Mouse (Mus musculus) intestine, embryonic 15.5 days (tissue): ENCODE results near the gene Dnaja2. TPM values are rescaled to one million over a fixed set of nuclear protein-coding genes. Genes with fewer than 3 reads are reported as not detected.

Experiments
- ATAC-seq: fragments of 200-750 bp; cut with Nextera tagmentation; 2 replicates; pipeline ENCODE4 v1.8.0; 2017; ENCODE audit warnings: moderate TSS enrichment, moderate library complexity
- H3K27ac ChIP-seq: fragments of 300-500 bp; sonication (generic); 2 replicates; pipeline ENCODE4 v1.5.1; 2015; ENCODE audit warnings: mild to moderate bottlenecking, inconsistent platforms
- H3K27me3 ChIP-seq: fragments of 300-500 bp; sonication (generic); replicated peaks from 2 replicates; pipeline ENCODE4 v1.6.1; 2015; ENCODE audit warnings: inconsistent platforms
- H3K36me3 ChIP-seq: fragments of 300-500 bp; sonication (generic); 2 replicates; pipeline ENCODE4 v1.6.1; 2015; ENCODE audit warnings: inconsistent platforms
- H3K4me1 ChIP-seq: fragments of 300-500 bp; sonication (generic); replicated peaks from 2 replicates; pipeline ENCODE4 v1.6.1; 2015; ENCODE audit warnings: inconsistent platforms
- H3K4me2 ChIP-seq: fragments of 300-500 bp; sonication (generic); replicated peaks from 2 replicates; pipeline ENCODE4 v1.6.1; 2015; ENCODE audit warnings: mild to moderate bottlenecking, inconsistent platforms
- H3K4me3 ChIP-seq: fragments of 300-500 bp; sonication (generic); replicated peaks from 2 replicates; pipeline ENCODE4 v1.5.1; 2015; ENCODE audit warnings: inconsistent platforms
- H3K9ac ChIP-seq: fragments of 300-500 bp; sonication (generic); 2 replicates; pipeline ENCODE4 v1.6.1; 2015; ENCODE audit warnings: inconsistent platforms
- H3K9me3 ChIP-seq: fragments of 300-500 bp; sonication (generic); 2 replicates; pipeline ENCODE4 v1.6.1; 2016; ENCODE audit warnings: inconsistent platforms
- WGBS: fragments of 180-500 bp; shearing (Covaris S2); methylation state at CpG from one replicate; pipeline ENCODE4 v1.1.7; 2015; 5-methylcytosine and 5-hydroxymethylcytosine counted together
- polyA plus RNA-seq: library from polyadenylated mRNA; unstranded; fragments of >200 nt; fragmentation: Nextera tagmentation; extraction: Ambion mirVana; gene quantifications from 2 replicates; pipeline ENCODE4 v1.2.1, GENCODE M21; 2015

Dnaja2 gene
- polyA plus RNA-seq, 1 experiment from 2014 or later, result 158 TPM

DNA sequence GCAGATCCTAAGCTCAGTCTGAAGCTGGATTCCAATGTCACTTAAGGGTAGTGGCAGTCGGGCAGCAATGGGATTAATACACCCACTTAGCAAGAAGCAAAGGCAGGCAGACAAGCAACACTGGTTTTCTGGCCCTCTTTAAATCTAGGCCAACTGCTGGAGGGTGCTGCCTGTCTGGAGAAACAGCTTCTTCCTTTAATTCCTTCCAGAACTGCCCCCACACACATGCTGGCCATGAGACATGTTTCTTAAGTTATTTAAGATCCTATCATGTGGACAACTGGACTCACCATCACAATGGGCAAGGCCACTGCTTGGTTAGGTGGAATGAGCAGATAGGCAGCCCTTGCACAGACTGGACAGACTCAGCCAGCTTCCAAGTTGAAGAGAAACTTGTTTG, 21.0 kb downstream of the Dnaja2 start:
- Histone ChIP-seq H3K4me2 (no peak overlapping the region), H3K9ac (no peak overlapping the region), H3K4me1 (no peaks in the 10 kb centered on the region), H3K36me3 (peaks cover 20% of the 10 kb centered on the region), H3K4me3 (no peak overlapping the region), H3K9me3 (no peaks in the 10 kb centered on the region), H3K27me3 (no peaks in the 10 kb centered on the region), H3K27ac (no peak overlapping the region)
- no peak for ATAC-seq
- 85% methylated on average over 1 of the region's 1 CpGs for WGBS

DNA sequence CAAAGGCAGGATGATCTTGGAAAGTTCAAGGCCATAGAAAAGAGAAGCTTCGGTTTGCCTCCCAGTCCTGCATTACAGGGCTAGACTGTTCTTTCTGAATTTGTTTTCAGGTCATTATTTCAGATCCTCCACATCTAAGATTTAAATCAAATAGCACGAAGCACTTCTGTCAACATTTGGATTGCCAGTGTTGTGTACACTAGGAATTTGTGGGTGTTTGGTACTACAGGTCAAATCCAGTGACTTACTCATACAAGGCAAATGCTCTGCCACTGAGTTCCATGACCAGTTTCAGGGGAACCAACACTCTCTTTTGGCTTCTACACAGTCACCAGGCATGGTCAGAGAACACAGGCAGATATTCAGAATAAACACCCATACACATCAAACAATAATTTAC, 21.7 kb downstream of the Dnaja2 start:
- WGBS, result 70% methylated on average over 2 of the region's 2 CpGs
- H3K27ac ChIP-seq, result no peak overlapping the region
- no peak for ATAC-seq

DNA sequence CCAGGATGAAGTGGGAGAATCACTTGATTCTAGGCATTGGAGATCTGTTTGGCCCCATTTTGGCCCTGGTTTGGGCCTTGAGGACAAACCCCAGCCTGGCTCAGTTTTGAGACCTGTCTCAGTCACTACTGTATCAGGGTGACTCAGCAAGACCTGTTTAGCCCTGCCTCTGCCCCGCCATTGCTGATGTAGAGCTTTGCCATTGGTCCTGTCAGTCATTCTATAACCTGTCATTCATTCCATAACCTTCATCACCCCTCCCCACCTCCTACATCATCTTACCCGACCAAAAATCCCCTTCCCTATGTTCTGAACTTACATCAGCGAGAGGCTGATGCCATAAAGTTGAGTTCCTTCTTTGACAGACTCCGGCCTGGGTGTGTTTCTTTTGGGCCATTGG, 22.3 kb downstream of the Dnaja2 start:
- ATAC-seq, result no peak
- H3K36me3 ChIP-seq, result peaks cover 9% of the 10 kb centered on the region
- no peaks in the 10 kb centered on the region for H3K27me3 ChIP-seq
- no peaks in the 10 kb centered on the region for H3K4me1 ChIP-seq
- no peak overlapping the region for H3K4me3 ChIP-seq
- H3K9me3 ChIP-seq, result no peaks in the 10 kb centered on the region
- H3K4me2 ChIP-seq, result no peak overlapping the region
- no peak overlapping the region for H3K27ac ChIP-seq
- no peak overlapping the region for H3K9ac ChIP-seq
- WGBS, result 89% methylated on average over 4 of the region's 4 CpGs

More for the DNA sequence above, 21.7 kb downstream of the Dnaja2 start:
- no peak overlapping the region for H3K4me3 ChIP-seq
- H3K9me3 ChIP-seq, result no peaks in the 10 kb centered on the region
- H3K36me3 ChIP-seq, result peaks cover 14% of the 10 kb centered on the region
- H3K4me2 ChIP-seq, result no peak overlapping the region
- no peak overlapping the region for H3K9ac ChIP-seq
- H3K27me3 ChIP-seq, result no peaks in the 10 kb centered on the region
- H3K4me1 ChIP-seq, result no peaks in the 10 kb centered on the region

DNA sequence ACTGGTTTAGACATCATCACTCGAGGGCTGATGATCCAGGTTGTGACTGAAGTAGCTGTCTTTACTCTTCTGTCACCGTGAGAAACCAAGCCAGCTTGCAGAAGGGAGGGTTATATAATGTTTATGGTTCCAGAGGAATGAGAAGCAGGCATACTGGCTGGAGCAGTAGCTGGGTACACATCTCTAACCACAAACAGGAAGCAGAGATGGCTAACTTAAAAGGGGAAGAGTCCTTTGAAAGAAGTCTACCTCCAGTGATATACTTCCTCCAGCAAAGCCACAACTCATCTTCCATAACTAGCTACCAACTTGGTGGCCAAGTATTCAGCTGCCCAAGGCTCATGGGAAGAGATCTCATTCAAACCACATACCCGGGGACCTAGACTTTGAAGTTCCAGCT, 23.7 kb downstream of the Dnaja2 start:
- WGBS, result 71% methylated on average over 3 of the region's 3 CpGs
- Histone ChIP-seq H3K4me3 (no peak overlapping the region), H3K9me3 (no peaks in the 10 kb centered on the region), H3K27ac (no peak overlapping the region), H3K4me1 (no peaks in the 10 kb centered on the region), H3K4me2 (no peak overlapping the region), H3K27me3 (no peaks in the 10 kb centered on the region), H3K36me3 (peaks cover 6% of the 10 kb centered on the region; the same call in 1 of the 2 replicates), H3K9ac (no peak overlapping the region)
- ATAC-seq, result no peak

DNA sequence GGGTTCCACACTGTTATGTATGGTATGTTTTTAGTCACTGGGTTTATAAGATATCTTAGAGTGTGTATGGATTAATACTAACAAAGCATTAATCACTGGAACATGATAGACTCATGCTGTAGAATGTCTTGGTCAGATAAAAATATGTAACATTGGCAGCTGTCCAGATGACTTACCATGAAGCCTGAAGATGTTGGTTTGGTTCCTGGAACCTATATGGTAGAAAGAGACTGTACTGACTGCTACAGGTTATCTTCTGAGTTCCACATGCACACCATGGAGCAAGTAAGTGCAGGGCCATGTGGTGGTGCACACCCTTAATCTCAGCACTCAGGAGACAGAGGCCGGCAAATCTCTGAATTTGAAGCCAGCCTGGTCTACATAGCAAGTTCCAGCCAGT, 24.4 kb downstream of the Dnaja2 start:
- Histone ChIP-seq H3K9ac (no peak overlapping the region), H3K27ac (no peak overlapping the region), H3K27me3 (no peaks in the 10 kb centered on the region), H3K4me2 (no peak overlapping the region), H3K4me3 (no peak overlapping the region), H3K9me3 (no peaks in the 10 kb centered on the region), H3K4me1 (no peaks in the 10 kb centered on the region), H3K36me3 (0 out of 2 replicates have a peak, but pooled peaks cover 4% of the 10 kb centered on the region)
- WGBS, result 88% methylated on average over 1 of the region's 1 CpGs
- no peak for ATAC-seq

DNA sequence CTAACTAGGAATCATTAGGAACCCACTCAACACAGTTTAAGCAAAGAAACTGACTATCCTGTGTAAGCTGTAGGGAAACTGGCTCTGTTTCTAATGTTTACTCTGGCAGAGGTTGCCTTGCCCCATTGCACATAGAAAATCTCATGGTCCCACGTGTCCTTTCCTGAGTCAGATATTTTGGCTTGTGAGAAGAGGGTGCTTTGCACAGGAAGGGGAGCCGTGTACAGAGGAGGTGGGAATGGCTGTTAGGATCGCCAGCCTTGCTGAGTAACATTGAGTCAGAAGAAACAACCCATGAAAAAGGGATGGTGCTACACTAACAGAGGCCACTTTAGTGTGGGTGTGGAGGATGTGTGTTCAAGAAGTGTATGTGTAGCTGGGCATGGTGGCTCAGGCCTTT, 26.2 kb downstream of the Dnaja2 start:
- 65% methylated on average over 3 of the region's 3 CpGs for WGBS
- Histone ChIP-seq H3K9me3 (no peaks in the 10 kb centered on the region), H3K27ac (no peak overlapping the region), H3K9ac (no peak overlapping the region), H3K4me3 (no peak overlapping the region), H3K4me1 (no peaks in the 10 kb centered on the region), H3K36me3 (no peaks in the 10 kb centered on the region), H3K27me3 (no peaks in the 10 kb centered on the region), H3K4me2 (no peak overlapping the region)
- ATAC-seq, result no peak

DNA sequence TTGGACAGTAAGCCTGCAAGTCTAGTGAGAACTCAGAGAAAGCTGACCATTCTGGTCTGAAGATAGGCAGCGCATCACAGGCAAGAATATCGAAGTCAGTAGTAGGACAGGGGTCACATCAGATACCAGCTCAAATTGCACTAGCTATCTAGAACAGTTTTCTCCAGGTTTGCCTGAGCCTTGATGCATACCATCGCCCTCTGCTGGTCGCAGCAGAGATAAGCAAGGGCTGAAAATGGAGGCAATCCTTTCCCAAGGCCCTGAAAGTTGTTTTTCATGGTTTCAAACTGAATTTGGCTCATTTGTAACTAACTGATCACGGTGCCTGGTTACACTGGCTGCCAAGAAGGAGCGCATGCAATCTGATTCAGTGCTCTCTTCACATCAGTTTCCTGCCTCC, 29.0 kb downstream of the Dnaja2 start:
- 0 out of 2 replicates have a peak, but pooled peaks have one; percentile 25 for ATAC-seq
- Histone ChIP-seq H3K4me1 (no peaks in the 10 kb centered on the region), H3K27me3 (no peaks in the 10 kb centered on the region), H3K4me2 (no peak overlapping the region), H3K9me3 (no peaks in the 10 kb centered on the region), H3K9ac (no peak overlapping the region), H3K4me3 (no peak overlapping the region), H3K36me3 (no peaks in the 10 kb centered on the region), H3K27ac (no peak overlapping the region)
- WGBS, result 34% methylated on average over 6 of the region's 6 CpGs

DNA sequence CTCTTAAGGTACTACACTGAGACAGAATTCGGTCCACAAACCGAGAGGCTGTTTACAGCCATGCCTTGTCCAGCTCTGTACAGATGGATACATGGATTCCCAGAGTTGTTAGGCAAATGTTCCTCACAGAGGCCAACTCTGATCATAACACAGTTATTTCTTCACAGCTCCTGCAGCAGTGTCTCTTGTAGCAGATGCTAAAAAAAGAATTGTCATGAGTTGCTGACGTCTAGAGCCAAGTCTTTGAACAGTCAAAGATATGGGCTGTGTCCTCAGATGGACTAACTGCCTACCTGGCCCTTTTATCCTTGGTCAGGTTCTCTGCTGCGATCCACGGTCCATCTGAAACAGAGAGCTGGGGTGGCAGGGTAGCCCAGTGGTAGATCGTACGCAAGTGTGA, 31.1 kb downstream of the Dnaja2 start:
- Histone ChIP-seq H3K36me3 (peaks cover 4% of the 10 kb centered on the region; the same call in 1 of the 2 replicates), H3K9ac (no peak overlapping the region), H3K4me1 (no peaks in the 10 kb centered on the region), H3K27me3 (no peaks in the 10 kb centered on the region), H3K4me2 (no peak overlapping the region), H3K27ac (no peak overlapping the region), H3K9me3 (no peaks in the 10 kb centered on the region), H3K4me3 (no peak overlapping the region)
- 93% methylated on average over 7 of the region's 7 CpGs for WGBS
- ATAC-seq, result no peak

DNA sequence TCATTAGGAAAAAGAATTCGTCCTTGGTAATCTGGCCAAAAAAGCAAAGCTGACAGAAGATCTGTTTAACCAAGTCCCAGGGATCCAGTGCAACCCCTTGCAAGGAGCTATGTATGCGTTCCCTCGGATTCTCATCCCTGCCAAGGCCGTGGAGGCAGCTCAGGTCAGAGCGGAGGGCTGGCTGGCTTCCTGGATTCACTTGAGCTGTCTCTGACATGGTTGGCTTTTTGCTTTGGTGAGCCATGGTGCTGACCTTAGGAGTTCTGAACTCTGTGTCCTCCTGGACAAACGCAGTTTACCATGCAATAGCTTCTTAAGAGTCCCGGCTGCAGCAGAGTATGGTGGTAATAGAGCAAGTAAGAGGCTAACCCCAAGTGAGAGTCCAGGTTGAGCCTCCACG, 33.8 kb downstream of the Dnaja2 start:
- H3K4me2 ChIP-seq, result no peak overlapping the region
- no peak for ATAC-seq
- no peak overlapping the region for H3K9ac ChIP-seq
- H3K27ac ChIP-seq, result no peak overlapping the region
- H3K36me3 ChIP-seq, result peaks cover 4% of the 10 kb centered on the region; the same call in 1 of the 2 replicates
- H3K9me3 ChIP-seq, result no peaks in the 10 kb centered on the region
- H3K4me1 ChIP-seq, result no peaks in the 10 kb centered on the region
- no peak overlapping the region for H3K4me3 ChIP-seq
- no peaks in the 10 kb centered on the region for H3K27me3 ChIP-seq
- WGBS, result 89% methylated on average over 8 of the region's 8 CpGs

DNA sequence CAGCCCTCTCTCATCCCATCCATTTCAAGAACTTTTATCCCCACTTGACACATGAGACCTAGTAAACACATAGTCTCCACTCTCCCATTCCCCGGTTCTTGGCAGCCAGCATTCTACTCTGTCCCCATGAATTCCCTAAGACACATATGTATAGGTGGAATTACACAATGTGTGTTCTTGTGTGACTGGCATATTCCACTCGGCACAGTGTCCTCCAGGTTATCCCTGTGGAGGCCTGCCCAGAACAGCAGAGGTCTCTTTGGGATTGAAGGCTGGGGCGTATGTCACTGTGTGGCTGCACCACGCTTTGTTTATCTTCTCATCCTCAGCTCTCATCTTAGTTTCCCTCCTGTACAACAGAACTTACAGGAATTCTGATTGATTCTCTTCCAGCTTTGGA, 34.6 kb downstream of the Dnaja2 start:
- Histone ChIP-seq H3K4me1 (no peaks in the 10 kb centered on the region), H3K4me3 (no peak overlapping the region), H3K27me3 (no peaks in the 10 kb centered on the region), H3K27ac (no peak overlapping the region), H3K4me2 (no peak overlapping the region), H3K9ac (no peak overlapping the region), H3K36me3 (peaks cover 4% of the 10 kb centered on the region; the same call in 1 of the 2 replicates), H3K9me3 (no peaks in the 10 kb centered on the region)
- WGBS, result 94% methylated on average over 4 of the region's 4 CpGs
- no peak for ATAC-seq

DNA sequence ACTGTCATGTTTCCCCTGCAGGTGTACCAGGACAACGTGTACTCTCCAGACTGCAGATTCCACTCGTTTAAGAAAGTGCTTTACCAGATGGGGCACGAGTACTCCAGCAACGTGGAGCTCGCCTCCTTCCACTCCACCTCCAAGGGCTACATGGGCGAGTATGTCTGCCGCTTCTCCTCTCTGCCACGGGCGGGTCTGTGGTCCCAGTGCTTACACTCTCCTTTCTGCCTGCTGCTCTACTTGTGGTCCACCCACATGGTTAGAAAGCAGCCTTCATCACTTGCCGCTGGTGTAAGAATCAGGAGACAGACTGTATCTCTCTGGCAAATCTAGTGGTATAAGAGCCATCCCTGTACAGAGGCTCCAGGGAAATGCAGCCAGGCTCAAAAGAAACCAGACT, 37.2 kb downstream of the Dnaja2 start:
- Histone ChIP-seq H3K4me3 (no peak overlapping the region), H3K36me3 (peaks cover 4% of the 10 kb centered on the region; the same call in 1 of the 2 replicates), H3K9me3 (no peaks in the 10 kb centered on the region), H3K27ac (no peak overlapping the region), H3K9ac (no peak overlapping the region), H3K4me1 (no peaks in the 10 kb centered on the region), H3K27me3 (no peaks in the 10 kb centered on the region), H3K4me2 (no peak overlapping the region)
- WGBS, result 93% methylated on average over 10 of the region's 10 CpGs
- ATAC-seq, result no peak

DNA sequence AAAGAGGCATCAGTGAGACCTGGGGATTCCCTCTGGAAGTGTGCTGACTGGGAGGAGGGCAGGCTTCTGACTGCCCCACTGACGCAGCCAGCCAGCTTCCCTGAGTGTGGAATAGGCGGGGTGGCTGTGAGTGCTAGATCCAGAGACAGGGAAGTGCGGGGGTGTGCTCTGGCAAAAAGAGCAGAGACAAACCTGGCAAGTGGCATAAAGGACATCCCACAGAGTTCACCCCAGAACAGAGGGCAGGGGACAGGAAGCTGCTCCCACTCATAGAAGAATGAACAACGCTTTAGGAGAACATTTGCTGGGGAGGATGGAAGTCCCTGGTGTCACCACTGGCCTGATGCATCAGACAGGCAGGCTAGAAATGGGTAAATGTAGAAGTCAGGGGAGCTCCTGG, 37.8 kb downstream of the Dnaja2 start:
- Histone ChIP-seq H3K4me1 (no peaks in the 10 kb centered on the region), H3K9ac (no peak overlapping the region), H3K4me2 (no peak overlapping the region), H3K36me3 (peaks cover 4% of the 10 kb centered on the region; the same call in 1 of the 2 replicates), H3K27me3 (no peaks in the 10 kb centered on the region), H3K4me3 (no peak overlapping the region), H3K9me3 (no peaks in the 10 kb centered on the region), H3K27ac (no peak overlapping the region)
- 85% methylated on average over 4 of the region's 4 CpGs for WGBS
- ATAC-seq, result no peak

DNA sequence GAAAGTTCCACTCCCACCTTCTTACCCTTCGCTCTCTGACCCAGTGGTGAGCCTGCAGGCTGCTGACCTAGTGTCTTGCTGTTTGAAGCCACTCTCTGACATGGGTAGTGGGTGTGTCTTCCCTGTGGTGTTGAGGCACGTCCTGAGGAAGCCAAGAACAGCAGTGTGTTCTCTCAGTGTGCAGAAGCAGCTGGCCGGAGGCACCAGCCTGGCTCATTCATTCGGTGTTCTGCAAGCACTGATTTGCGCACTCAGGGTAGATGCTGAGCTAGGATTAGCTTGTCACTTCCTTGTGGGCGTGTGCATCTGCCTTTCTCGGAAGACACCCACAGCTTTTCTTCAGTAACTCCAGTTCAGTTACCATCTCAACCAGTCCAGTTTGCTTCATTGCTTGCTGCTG, 39.8 kb downstream of the Dnaja2 start:
- Histone ChIP-seq H3K27ac (no peak overlapping the region), H3K4me1 (no peaks in the 10 kb centered on the region), H3K27me3 (no peaks in the 10 kb centered on the region), H3K9me3 (no peaks in the 10 kb centered on the region), H3K4me3 (no peak overlapping the region), H3K9ac (no peak overlapping the region), H3K4me2 (no peak overlapping the region), H3K36me3 (peaks cover 4% of the 10 kb centered on the region; the same call in 1 of the 2 replicates)
- ATAC-seq, result no peak
- 75% methylated on average over 7 of the region's 7 CpGs for WGBS
